Mouse (Mus musculus) liver, postnatal 0 days (tissue): ENCODE measurements around the gene Fbf1.

Source experiments
- CTCF ChIP-seq: sonication (generic); IDR thresholded peaks from 2 replicates; pipeline ENCODE4 v1.5.1; 2016; ENCODE audit warnings: antibody characterized with exemption, low read depth
- EP300 ChIP-seq: IDR thresholded peaks from 2 replicates; pipeline ENCODE4 v1.6.1; 2016; ENCODE audit warnings: antibody characterized with exemption, low read depth, mild to moderate bottlenecking

DNA sequence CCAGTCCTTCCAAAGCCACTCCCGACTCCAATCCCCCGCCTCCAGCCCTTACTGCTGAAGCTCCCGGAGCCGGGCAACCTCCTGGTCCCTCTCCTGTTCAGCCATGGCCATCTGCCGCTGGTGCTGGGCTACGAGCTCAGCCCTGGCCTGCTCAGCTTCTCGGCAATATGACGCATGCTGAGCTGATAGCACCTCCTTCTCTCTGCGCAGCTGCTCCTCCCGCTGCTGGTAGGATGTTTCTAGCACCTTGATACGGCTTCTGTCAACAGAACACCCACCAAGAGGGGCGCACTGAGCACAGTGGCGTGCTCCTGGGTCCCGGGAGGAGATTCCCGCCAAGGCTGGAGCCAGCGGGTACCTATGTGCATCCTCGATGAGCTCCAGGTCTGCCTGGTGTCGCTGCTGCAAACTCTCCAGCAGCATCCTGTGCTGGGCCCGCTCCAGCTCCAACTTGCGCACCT, 19.2 kb downstream of the Fbf1 start:
- no peak for TF ChIP-seq CTCF
- no peak for TF ChIP-seq EP300
